Mouse (Mus musculus) liver, postnatal 0 days (tissue): ENCODE results near the gene Ccno. TPM values are rescaled to one million over a fixed set of nuclear protein-coding genes. Genes with fewer than 3 reads are reported as not detected.

ENCODE experiments used
- ATAC-seq: fragments of 200-750 bp; cut with Nextera tagmentation; 2 replicates; pipeline ENCODE4 v1.8.0; 2017; ENCODE audit warnings: mild to moderate bottlenecking, moderate library complexity
- DNase-seq: peaks from one replicate; pipeline ENCODE4 v3.0.0-alpha.2; 2016
- H3K27ac ChIP-seq: fragments of 300-500 bp; sonication (generic); 2 replicates; pipeline ENCODE4 v1.5.1; 2014; ENCODE audit warnings: antibody characterized with exemption, moderate library complexity, mild to moderate bottlenecking, low read depth
- H3K27me3 ChIP-seq: fragments of 300-500 bp; sonication (generic); 2 replicates; pipeline ENCODE4 v1.6.1; 2014; ENCODE audit warnings: low read length, control low read depth, mixed read lengths; ENCODE audit not compliant: insufficient read depth
- H3K36me3 ChIP-seq: fragments of 300-500 bp; sonication (generic); replicated peaks from 2 replicates; pipeline ENCODE4 v1.6.1; 2014; ENCODE audit warnings: mild to moderate bottlenecking, control low read depth, low read length, moderate library complexity, mixed read lengths; ENCODE audit not compliant: insufficient read depth
- H3K4me1 ChIP-seq: fragments of 300-500 bp; sonication (generic); 2 replicates; pipeline ENCODE4 v1.6.1; 2014; ENCODE audit warnings: antibody characterized with exemption, mild to moderate bottlenecking, control low read depth; ENCODE audit not compliant: insufficient read depth
- H3K4me2 ChIP-seq: fragments of 300-500 bp; sonication (generic); 2 replicates; pipeline ENCODE4 v1.6.1; 2014; ENCODE audit warnings: low read depth, mild to moderate bottlenecking, low read length, moderate library complexity, mixed read lengths
- H3K4me3 ChIP-seq: fragments of 300-500 bp; sonication (generic); 2 replicates; pipeline ENCODE4 v1.5.1; 2014; ENCODE audit warnings: low read depth, low read length
- H3K9ac ChIP-seq: fragments of 300-500 bp; sonication (generic); replicated peaks from 2 replicates; pipeline ENCODE4 v1.6.1; 2014; ENCODE audit warnings: mild to moderate bottlenecking, moderate library complexity
- H3K9me3 ChIP-seq: fragments of 300-500 bp; sonication (generic); 2 replicates; pipeline ENCODE4 v1.6.1; 2016; ENCODE audit warnings: mild to moderate bottlenecking, control low read depth, low read length, mixed read lengths
- CTCF ChIP-seq: sonication (generic); IDR thresholded peaks from 2 replicates; pipeline ENCODE4 v1.5.1; 2016; ENCODE audit warnings: antibody characterized with exemption, low read depth
- EP300 ChIP-seq: IDR thresholded peaks from 2 replicates; pipeline ENCODE4 v1.6.1; 2016; ENCODE audit warnings: antibody characterized with exemption, low read depth, mild to moderate bottlenecking
- WGBS: fragments of 180-500 bp; shearing (Covaris S2); extraction: QIAGEN DNeasy Blood & Tissue Kit; methylation state at CpG from one replicate; pipeline ENCODE4 v1.1.7; 2014; ENCODE audit not compliant: insufficient replicate concordance; 5-methylcytosine and 5-hydroxymethylcytosine counted together
- polyA plus RNA-seq: library from polyadenylated mRNA; unstranded; fragments of >200 nt; fragmentation: Nextera tagmentation; extraction: Ambion mirVana; gene quantifications from 2 replicates; pipeline ENCODE4 v1.2.1, GENCODE M21; 2015

The Ccno gene
- polyA plus RNA-seq, 1 experiment from 2014 or later, result 0.58 TPM

GRCm38 (mm10) chr13:113021521-113021920 is 33.9 kb downstream of the Ccno start:
- Histone ChIP-seq H3K4me2 (no peak overlapping the region), H3K9me3 (no peaks in the 10 kb centered on the region), H3K36me3 (no peaks in the 10 kb centered on the region), H3K4me3 (no peak overlapping the region), H3K27me3 (no peaks in the 10 kb centered on the region), H3K9ac (no peak overlapping the region), H3K4me1 (no peaks in the 10 kb centered on the region), H3K27ac (no peak overlapping the region)
- ATAC-seq (no peak), DNase-seq (no peak)
- 75% methylated on average over 2 of the region's 2 CpGs for WGBS
- TF ChIP-seq CTCF, result no peak
- no peak for TF ChIP-seq EP300

DNA sequence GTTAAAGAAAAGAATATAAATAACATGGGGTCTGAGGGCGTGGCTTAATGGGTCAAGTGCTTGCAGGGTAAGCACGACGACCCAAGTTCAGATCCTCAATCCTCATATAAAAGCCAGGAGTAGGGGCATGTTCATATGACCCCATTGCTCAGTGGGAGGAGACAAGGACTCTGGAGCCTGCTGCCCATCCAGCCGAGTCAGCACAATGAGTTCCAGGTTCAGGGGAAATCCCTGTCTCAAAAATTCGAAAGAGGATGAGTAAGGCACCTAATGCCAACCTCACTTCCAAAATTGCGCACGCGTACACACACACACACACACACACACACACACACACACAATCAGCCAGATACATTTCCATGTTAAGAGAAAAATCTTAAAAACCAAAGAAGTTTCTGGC is 34.9 kb downstream of the Ccno start:
- no peak for DNase-seq
- no peaks in the 10 kb centered on the region for H3K9me3 ChIP-seq

GRCm38 (mm10) chr13:113023274-113024143 is 35.9 kb downstream of the Ccno start:
- Histone ChIP-seq H3K9ac (no peak overlapping the region), H3K27ac (no peak overlapping the region), H3K4me1 (no peaks in the 10 kb centered on the region), H3K27me3 (peaks cover 5% of the 10 kb centered on the region; the same call in 1 of the 2 replicates), H3K4me3 (no peak overlapping the region), H3K36me3 (no peaks in the 10 kb centered on the region), H3K9me3 (no peaks in the 10 kb centered on the region), H3K4me2 (no peak overlapping the region)
- TF ChIP-seq CTCF (no peak), EP300 (no peak)
- ATAC-seq, result no peak
- WGBS, result 48% methylated on average over 17 of the region's 17 CpGs
- no peak for DNase-seq

More for the DNA sequence above, 34.9 kb downstream of the Ccno start:
- Histone ChIP-seq H3K36me3 (no peaks in the 10 kb centered on the region), H3K9ac (no peak overlapping the region), H3K4me1 (no peaks in the 10 kb centered on the region), H3K27me3 (no peaks in the 10 kb centered on the region), H3K4me3 (no peak overlapping the region), H3K27ac (no peak overlapping the region), H3K4me2 (no peak overlapping the region)
- WGBS, result 69% methylated on average over 8 of the region's 8 CpGs
- no peak for ATAC-seq
- no peak for TF ChIP-seq EP300

GRCm38 (mm10) chr13:113031351-113031750 is 43.7 kb downstream of the Ccno start:
- no peak overlapping the region for H3K4me3 ChIP-seq
- ATAC-seq, result no peak
- peak overlapping the region; percentile 80 for H3K4me2 ChIP-seq
- no peaks in the 10 kb centered on the region for H3K9me3 ChIP-seq
- 4% methylated on average over 7 of the region's 7 CpGs for WGBS
- no peak overlapping the region for H3K27ac ChIP-seq
- no peak for DNase-seq
- H3K9ac ChIP-seq, result no peak overlapping the region
- no peaks in the 10 kb centered on the region for H3K36me3 ChIP-seq
- TF ChIP-seq EP300 (no peak), CTCF (no peak)
- H3K4me1 ChIP-seq, result peaks cover 12% of the 10 kb centered on the region; the same call in 1 of the 2 replicates
- peaks cover 68% of the 10 kb centered on the region for H3K27me3 ChIP-seq

- Histone ChIP-seq H3K27ac (no peak overlapping the region), H3K4me2 (peak overlapping the region; percentile 80), H3K9ac (no peak overlapping the region; the same call in 1 of the 2 replicates), H3K4me1 (peaks cover 12% of the 10 kb centered on the region; the same call in 1 of the 2 replicates), H3K27me3 (peaks cover 69% of the 10 kb centered on the region), H3K9me3 (no peaks in the 10 kb centered on the region), H3K36me3 (no peaks in the 10 kb centered on the region), H3K4me3 (peak overlapping the region; percentile 50)
- peak; percentile 36 for DNase-seq
- peak; percentile 24; the same call in 1 of the 2 replicates for ATAC-seq
- WGBS, result under 1% methylated on average over 40 of the region's 40 CpGs
- no peak for TF ChIP-seq CTCF
- TF ChIP-seq EP300, result no peak
Measured at GRCm38 (mm10) chr13:113031792-113032571, 44.4 kb downstream of the Ccno start.

DNA sequence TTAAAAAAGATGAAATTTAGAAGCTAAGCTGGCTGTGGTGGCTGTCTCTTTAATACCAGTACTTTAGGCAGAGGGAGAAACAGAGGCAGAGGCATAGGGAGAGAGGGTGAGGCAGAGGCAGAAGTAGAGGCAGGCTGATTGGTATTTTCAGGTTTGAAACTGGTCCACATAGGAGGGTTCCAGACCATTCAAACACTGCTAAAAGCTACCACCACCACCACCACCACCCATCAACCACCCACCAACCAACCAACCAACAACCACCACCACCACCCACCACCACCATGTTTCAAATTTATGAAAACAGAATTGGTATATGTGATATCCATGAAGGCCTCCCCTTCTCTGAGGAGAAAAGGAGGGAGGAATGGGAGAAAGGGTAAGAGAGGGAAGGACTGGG is 45.2 kb downstream of the Ccno start:
- H3K9me3 ChIP-seq, result no peaks in the 10 kb centered on the region
- H3K9ac ChIP-seq, result no peak overlapping the region
- no peak overlapping the region for H3K27ac ChIP-seq
- ATAC-seq, result no peak
- no peak overlapping the region for H3K4me3 ChIP-seq
- TF ChIP-seq CTCF, result no peak
- TF ChIP-seq EP300, result no peak
- no peak for DNase-seq
- H3K36me3 ChIP-seq, result no peaks in the 10 kb centered on the region
- H3K4me2 ChIP-seq, result no peak overlapping the region
- H3K27me3 ChIP-seq, result peaks cover 67% of the 10 kb centered on the region
- H3K4me1 ChIP-seq, result peaks cover 12% of the 10 kb centered on the region; the same call in 1 of the 2 replicates
